Mouse (Mus musculus): Measurements from ENCODE around the gene Fgl2.
A peak's percentile ranks its signal among the peaks of the same experiment; 100 is the strongest.

DNA sequence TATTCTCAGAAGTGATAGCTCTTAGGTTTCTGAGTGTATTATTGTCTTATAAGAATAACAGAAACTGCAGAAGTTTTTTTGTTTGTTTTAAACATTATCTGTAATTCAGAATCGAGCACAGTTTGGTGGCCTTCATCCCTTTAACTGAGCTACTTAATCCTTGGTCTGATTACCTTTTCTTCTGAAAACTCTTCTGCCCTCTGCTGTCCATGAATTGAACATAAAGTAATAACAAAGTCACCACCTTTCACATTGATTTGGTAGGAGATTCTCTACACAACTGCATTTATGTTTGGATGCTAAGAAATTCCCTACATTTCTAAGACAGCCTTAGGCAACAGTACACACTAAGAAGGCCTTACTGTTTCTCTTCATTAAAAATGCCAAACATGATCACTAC is 48.2 kb downstream of the Fgl2 start:
- TF ChIP-seq RCOR1 (conservative IDR thresholded peaks at IDR 0.05; ENCODE audit: low read depth, low read length) (no peak), POLR2A (IDR thresholded peaks at IDR 0.05; ENCODE audit: low read depth, low read length) (no peak), CTCF (conservative IDR thresholded peaks at IDR 0.05 in 1 of 2, IDR thresholded peaks at IDR 0.05 in 1 of 2; ENCODE audit: low read depth in 2 of 2, low read length in 2 of 2) (peak in 1 of 2 experiments; percentile 86; a peak in 2 of 4 replicates), USF1 (IDR thresholded peaks at IDR 0.05; ENCODE audit: low read depth, low read length) (no peak), MYC (IDR thresholded peaks at IDR 0.05; ENCODE audit: low read depth, low read length) (no peak), POLR2AphosphoS2 (IDR thresholded peaks at IDR 0.05; ENCODE audit: low read depth, low read length) (no peak), JUND (conservative IDR thresholded peaks at IDR 0.05; ENCODE audit: low read depth, low read length) (no peak), ZMIZ1 (IDR thresholded peaks at IDR 0.05; ENCODE audit: low read depth, low read length) (no peak), MAX (IDR thresholded peaks at IDR 0.05; ENCODE audit: low read length) (no peak), HCFC1 (IDR thresholded peaks at IDR 0.05; ENCODE audit: low read depth, low read length) (no peak), IRF4 (IDR thresholded peaks at IDR 0.05; ENCODE audit: low read depth, low read length) (no peak), RAD21 (IDR thresholded peaks at IDR 0.05; ENCODE audit: low read depth, low read length) (peak; percentile 88)

All from CH12.LX (cell line).